Mouse (Mus musculus) spleen, postnatal 10 days (tissue): ENCODE data around the gene A4gnt.
A peak's percentile ranks its signal among the peaks of the same experiment; 100 is the strongest.

Experiments
- DNase-seq, 2 experiments: peaks; one replicate each; pipeline ENCODE4 v3.0.0; 2021 to 2022; ENCODE audit warnings: low spot score in 2 of 2

Gene A4gnt

DNA sequence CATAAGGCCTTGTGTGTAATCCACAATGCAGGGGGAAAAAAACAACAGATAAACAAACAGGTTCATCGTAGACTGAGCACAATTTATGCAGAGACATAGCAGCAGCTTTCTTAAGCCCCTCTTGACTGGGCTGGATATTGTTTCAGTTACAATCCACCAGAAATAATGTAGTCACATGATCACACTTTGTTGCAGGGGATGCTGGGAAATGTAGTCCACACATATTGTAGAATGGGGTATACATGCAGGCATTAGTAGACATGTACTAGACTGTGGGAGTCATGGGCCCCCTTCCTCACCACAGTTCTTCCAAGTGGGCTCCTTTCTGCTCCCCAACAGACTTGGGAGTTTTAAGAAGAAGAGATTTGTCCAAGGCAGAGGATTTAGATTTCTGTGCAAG lies 24.5 kb downstream of the A4gnt start:
- no peak for DNase-seq

DNA sequence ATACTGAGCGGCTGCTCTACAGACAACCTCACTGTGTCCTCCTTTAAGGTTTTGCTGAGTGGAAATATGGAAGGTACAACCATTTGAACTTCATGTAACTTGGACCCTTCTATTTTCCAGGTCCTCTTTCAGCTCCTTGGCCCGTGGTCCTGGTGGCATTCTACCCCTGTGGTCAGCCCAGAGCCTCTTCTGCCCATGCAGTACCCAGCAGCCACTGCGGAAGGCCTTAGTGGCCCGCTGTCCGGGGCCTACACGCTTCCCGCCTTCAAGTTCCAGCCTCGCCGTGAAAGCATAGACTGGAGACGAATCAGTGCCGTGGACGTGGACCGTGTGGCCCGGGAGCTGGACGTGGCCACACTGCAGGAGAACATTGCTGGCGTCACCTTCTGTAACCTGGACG lies 24.9 kb downstream of the A4gnt start:
- DNase-seq, result no peak

DNA sequence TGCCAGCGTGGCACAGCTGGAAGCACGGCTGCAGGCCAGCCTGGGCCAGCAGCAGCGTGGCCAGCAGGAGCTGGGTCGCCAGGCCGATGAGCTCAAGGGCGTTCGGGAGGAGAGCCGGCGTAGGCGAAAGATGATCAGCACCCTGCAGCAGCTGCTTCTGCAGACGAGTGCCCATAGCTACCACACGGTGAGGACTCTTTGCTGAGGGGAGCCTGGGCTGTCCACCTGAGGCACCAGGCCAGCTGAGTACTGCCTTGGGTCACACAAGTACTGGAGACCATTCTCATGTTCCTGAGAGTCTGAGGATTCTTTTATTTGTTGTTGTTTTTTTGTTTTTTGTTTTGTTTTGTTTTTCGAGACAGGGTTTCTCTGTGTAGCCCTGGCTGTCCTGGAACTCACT lies 25.4 kb downstream of the A4gnt start:
- DNase-seq, result no peak

DNA sequence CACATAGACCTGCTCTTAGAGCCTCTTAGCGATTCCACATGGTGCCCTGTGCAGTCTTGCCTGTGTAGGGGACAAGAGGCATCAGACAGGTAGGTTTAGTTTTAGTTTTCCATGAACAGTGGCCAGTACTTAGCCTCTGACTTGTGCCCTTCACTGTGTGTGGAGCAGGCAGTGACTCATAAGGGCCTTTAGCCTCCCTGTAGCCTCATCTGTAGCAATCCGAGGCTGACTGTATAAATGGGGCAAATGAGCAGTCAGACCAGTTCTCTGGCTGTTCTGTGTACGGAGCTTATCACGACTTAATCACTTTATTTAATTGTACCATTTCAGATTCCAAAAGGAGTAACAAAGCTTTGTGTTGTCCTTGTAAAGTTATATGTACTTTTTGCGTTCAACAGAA lies 27.7 kb downstream of the A4gnt start:
- no peak for DNase-seq

DNA sequence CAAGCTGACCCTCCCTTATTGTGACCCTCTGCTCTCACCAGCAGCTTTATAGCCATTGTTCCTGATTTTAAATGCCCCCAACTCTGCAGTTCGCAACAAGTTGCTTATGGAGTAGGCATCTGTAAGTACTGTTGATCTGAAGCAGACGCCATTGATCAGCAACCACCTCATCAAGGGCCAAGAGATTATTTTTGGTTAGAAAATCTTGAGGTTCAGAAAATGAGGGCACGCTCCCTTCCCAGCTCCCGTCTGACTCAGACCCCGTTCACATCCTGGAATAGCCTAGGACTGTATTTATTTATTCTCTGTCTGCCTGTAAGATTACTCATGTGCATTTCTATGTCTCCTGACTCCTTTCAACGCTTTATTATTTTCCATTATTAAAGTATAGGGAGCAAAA lies 33.1 kb downstream of the A4gnt start:
- DNase-seq, result no peak

DNA sequence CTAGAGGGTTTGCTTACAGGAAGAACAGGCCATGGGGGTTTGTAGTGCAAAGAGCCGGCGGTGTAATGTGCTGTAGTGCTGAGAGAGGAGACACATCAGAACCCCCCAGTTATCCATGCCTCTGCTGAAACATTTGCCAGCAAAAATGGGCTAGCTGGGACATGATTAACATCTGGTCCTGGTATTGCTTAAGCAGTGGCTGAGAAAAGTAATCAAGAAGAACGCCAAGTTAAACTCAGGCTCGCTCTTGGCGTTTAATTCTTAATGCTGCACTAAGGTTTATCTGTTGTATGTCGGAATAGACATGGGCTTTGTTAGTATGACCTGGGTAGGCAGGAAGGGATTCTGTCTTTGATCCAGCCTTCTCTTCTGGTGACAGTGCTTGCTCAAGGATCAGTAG lies 33.8 kb downstream of the A4gnt start:
- no peak for DNase-seq

DNA sequence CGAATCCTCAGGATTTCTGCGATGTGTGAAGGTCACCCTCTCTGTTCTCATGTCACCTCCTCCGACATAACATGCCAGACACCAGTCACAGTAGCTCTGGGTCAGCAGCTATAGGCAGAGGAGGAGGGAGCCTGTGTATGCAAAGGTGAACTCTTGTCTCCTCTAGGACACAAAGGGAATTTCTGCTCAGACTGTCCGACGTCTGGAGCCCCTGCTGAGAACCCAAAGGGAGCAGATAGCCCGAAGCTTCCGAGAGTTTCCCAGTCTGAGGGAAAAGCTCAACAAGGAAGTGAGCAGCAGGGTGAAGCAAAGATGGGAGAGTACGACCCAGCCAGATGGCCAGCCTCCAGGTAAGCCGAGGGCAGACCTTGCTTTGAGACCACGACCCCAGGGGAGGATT lies 48.5 kb downstream of the A4gnt start:
- no peak for DNase-seq

DNA sequence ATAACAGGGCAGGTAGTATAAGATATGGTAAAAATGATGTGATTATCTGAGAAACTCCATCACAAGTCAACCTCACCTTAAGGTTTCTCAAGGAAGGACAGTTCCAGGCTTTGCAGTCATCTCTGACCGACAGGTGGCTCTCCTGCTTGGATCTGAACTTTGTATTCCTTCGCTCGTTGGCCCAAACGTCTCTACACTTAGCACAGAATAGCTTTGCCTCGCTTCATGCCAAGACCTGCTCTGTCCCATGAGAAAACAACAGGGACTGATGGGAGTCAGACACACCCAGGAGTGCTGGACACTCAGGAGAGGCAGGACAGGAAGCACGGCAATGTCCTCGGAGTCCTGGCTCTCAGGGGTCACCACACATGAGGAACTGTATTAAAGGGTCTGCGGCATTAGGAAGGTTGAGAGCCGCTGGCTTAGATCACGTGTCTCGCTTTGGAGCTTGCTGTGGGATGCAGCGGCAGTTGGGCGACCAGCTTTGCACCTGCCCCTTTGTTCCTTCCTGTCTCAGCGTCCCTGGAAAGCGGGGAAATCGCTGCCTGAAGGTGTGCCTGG lies 49.4 kb downstream of the A4gnt start:
- no peak for DNase-seq

DNA sequence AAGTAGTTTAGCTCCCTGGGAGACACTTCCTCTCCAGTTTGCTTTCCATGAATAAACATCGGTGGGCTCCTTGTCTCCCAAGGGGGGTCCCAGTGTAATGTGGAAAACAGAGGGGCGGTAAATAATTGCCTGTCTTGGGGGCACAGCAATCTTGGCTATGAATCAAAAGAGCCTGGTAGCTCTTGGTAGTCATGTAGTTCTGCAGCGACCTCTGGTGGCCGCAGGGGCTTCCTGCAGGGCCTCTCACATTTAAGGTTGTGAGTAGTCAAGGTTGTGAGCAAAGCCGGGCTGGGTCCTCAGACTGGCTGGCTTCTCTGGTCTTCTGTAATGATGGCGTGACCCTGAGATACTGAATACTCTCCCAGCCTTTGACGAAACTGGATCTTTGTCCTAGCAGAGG lies 50.1 kb downstream of the A4gnt start:
- DNase-seq, result peak; percentile 14 to 59

DNA sequence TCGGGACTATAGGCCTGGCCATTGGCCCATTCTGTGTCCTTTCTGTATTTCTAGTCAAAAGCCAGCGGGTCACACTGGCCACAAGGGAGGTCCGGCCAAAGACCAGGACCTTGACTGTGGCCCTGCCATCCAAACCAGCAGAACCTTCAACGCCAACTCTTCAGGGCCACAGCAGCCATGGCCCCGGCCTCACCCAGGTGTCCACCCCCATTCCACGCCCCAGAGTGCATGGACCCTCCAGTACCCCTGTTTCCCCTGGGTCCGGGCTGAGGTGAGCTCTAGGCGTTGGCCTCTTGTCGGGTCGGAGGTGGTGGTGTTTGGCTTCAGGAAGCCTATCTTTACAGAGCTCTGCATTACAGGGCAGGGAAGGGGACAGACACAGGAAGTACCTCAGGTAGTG lies 50.6 kb downstream of the A4gnt start:
- no peak for DNase-seq

DNA sequence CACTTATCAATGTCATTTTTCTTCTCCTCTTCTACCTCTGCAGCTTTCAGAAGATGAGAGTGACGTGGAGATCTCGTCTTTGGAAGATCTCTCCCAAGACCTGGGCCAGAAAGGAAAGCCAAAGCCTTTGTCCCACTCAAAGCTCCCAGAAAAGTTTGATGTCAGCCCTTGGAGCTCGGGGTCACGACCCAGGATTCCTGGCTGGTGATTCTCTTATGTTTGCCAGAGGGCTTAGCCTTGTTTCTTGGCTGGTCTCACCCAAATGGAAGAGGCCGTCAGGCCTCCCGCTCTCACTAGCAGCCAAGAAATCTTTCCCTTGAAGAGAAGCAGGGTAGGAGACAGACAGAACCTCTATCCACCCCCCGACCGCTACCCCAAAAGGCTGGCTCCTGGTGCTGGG lies 55.3 kb downstream of the A4gnt start:
- DNase-seq, result no peak

DNA sequence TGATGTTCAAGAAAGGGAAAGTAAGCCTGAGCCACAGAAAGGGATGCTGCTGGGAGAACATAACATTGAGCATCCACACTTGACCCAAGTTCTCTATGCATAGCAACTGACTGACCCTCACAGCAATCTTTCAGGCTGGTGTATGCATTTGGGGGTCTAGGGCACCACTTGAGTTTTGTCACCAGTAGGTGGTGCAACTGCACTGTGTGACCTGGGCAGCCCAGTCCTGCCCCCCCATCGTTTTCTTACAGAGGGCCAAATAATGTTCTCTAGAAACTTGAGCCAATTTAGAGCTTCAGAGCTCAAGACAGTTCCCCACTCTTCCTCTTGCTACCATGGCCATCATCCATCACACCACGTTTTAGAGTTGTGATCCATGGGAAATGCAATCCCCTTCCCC lies 59.3 kb downstream of the A4gnt start:
- no peak for DNase-seq
